Mouse (Mus musculus) left cerebral cortex, postnatal 25 days (tissue): ENCODE measurements around the gene Vmn1r56. TPM values are rescaled to one million over a fixed set of nuclear protein-coding genes. Genes with fewer than 3 reads are reported as not detected.
"Not testable (repeated sequence)": the region's sequence is repeated elsewhere in the genome, so short reads cannot be mapped to it uniquely, and the experiment has no call there.

Experiments
- DNase-seq, 2 experiments: peaks; one replicate each; pipeline ENCODE4 v3.0.0; 2022; ENCODE audit warnings: low spot score in 2 of 2, mixed read lengths in 1 of 2
- intact Hi-C: fragments of 180-260 bp; cut with DNase I; formaldehyde crosslinking; loops from one replicate; pipeline ENCODE4 v1.15.1; 2025
- total RNA-seq, 2 experiments: library from RNA; stranded (reverse); gene quantifications; 2 replicates each; pipeline ENCODE4 v1.2.3; 2021

Vmn1r56 gene
- total RNA-seq, result not detected

DNA sequence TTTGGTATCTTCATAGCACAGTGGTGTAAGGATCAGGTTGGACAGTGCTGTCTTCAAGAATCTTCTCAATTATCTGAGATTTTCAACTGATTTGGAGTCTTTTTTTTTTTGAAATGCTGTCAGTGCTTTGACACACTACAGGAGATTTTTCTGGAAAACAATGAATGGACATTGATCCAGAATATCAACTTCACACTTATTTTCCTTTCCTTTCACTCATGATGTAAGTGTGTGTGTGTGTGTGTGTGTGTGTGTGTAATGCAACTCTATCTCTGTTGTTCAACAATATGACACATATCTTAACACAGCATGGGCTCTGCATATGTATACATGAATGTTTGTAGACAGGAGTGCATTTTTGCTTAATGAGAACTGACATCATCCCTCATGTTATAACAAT lies at the start of gene Vmn1r56:
Gene Vmn1r56 (minus strand): TSS at position 101 of the 400 bp plus-strand sequence.
- DNase-seq, intact Hi-C loops: not testable (repeated sequence)

DNA sequence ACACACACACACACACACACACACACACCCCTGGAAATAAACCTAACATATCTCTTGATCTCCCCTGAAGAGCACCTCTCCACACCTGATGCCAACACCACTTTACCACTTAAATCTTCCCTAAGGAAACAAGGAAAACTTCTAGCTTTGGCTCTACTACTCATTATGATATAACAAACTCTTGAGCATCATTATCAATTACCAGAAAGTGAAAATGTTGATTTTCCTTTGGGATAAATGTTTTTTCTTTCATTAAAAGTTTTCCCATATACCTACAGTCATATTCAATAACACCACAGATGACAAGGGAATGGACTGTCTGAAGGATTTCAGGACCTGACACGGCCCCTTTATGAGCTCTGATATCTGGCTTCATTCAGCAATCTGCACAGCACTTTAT lies 21.6 kb upstream of the Vmn1r56 start, which contains the start of gene Vmn1r57:
Gene Vmn1r57 (plus strand): TSS at position 301 of the 400 bp plus-strand sequence.
- intact Hi-C loops, DNase-seq: not testable (repeated sequence)

DNA sequence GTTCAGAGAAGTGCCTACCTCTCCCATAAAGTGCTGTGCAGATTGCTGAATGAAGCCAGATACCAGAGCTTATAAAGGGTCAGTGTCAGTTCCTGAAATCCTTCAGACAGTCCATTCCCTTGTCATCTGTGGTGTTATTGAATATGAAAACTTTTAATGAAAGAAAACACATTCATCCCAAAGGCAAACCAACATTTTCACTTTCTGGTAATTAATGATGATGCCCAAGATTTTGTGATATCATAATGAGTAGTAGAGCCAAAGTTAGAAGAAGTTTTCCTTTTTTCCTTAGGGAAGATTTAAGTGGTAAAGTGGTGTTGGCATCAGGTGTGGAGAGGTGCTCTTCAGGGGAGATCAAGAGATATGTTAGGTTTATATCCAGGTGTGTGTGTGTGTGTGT lies 47.0 kb downstream of the Vmn1r56 start, which contains the start of gene Vmn1r55:
Gene Vmn1r55 (minus strand): TSS at position 101 of the 400 bp plus-strand sequence.
- intact Hi-C loops, DNase-seq: not testable (repeated sequence)

Other genes starting within 250 kb of the Vmn1r56 start
- gene Sbk2, start 232.3 kb downstream of the Vmn1r56 start, total RNA-seq, result not detected
- gene Sbk3, start 225.6 kb downstream of the Vmn1r56 start, total RNA-seq, result under 1 TPM; 0.34 to 0.85 TPM
- 10 to 100 TPM; 24.8 to 33.7 TPM for gene Zfp579, start 200.6 kb downstream of the Vmn1r56 start, total RNA-seq
- gene Zfp524, start 182.3 kb downstream of the Vmn1r56 start, total RNA-seq, result 1 to 10 TPM; 6.9 TPM
- gene Fiz1, start 182.1 kb downstream of the Vmn1r56 start, total RNA-seq, result 10 to 100 TPM; 21.2 to 31.2 TPM
- not detected for gene Gm44973, start 181.3 kb downstream of the Vmn1r56 start, total RNA-seq
- 10 to 100 TPM; 32.9 to 34.5 TPM for gene Zfp865, start 176.4 kb downstream of the Vmn1r56 start, total RNA-seq
- 10 to 100 TPM; 52.0 to 65.0 TPM for gene Ccdc106, start 176.2 kb downstream of the Vmn1r56 start, total RNA-seq
- 1 to 10 TPM in 1 of 2 experiments, under 1 TPM in 1; 0.85 to 1.2 TPM for gene 4632433K11Rik, start 162.6 kb downstream of the Vmn1r56 start, total RNA-seq
- 1 to 10 TPM; 5.4 to 6.5 TPM for gene Zfp784, start 158.3 kb downstream of the Vmn1r56 start, total RNA-seq
- gene Zfp580, start 145.2 kb downstream of the Vmn1r56 start, total RNA-seq, result 10 to 100 TPM; 36.8 to 41.7 TPM
- gene U2af2, start 134.6 kb downstream of the Vmn1r56 start, total RNA-seq, result 100 to 1,000 TPM; 171 to 180 TPM
- gene Epn1, start 116.5 kb downstream of the Vmn1r56 start, total RNA-seq, result 100 to 1,000 TPM; 454 to 461 TPM
- gene Rfpl4, start 79.8 kb downstream of the Vmn1r56 start, total RNA-seq, result not detected
- not detected for gene Rasl2-9, start 70.8 kb downstream of the Vmn1r56 start, total RNA-seq
- gene Vmn1r55, start 47.1 kb downstream of the Vmn1r56 start, total RNA-seq, result not detected
- gene Vmn1r57, start 21.7 kb upstream of the Vmn1r56 start, total RNA-seq, result not detected
- gene Gm5065, start 153.8 kb upstream of the Vmn1r56 start, total RNA-seq, result not detected
- not detected for gene Nlrp2, start 154.3 kb upstream of the Vmn1r56 start, total RNA-seq
- gene Vmn1r58, start 216.6 kb upstream of the Vmn1r56 start, total RNA-seq, result not detected